Mouse (Mus musculus) kidney, adult 8-10 months (tissue): ENCODE data around the gene Cacnb4.
A peak's percentile ranks its signal among the peaks of the same experiment; 100 is the strongest.

Source experiments
- DNase-seq, 2 experiments: peaks; one replicate each; pipeline ENCODE4 v3.0.0; 2022

Gene Cacnb4

GRCm38 (mm10) chr2:52603935-52604650, 72.5 kb downstream of the Cacnb4 start:
- DNase-seq = no peak

- no peak for DNase-seq
Observed at GRCm38 (mm10) chr2:52603421-52603820, 73.2 kb downstream of the Cacnb4 start.

GRCm38 (mm10) chr2:52602921-52603320, 73.7 kb downstream of the Cacnb4 start:
- no peak for DNase-seq

- DNase-seq = peak in 1 of 2 experiments; percentile 42
Observed at GRCm38 (mm10) chr2:52602228-52602627, 74.4 kb downstream of the Cacnb4 start.

GRCm38 (mm10) chr2:52597511-52597910, 79.1 kb downstream of the Cacnb4 start:
- no peak for DNase-seq

- no peak for DNase-seq
Observed at GRCm38 (mm10) chr2:52593814-52594213, 82.8 kb downstream of the Cacnb4 start.

- DNase-seq = no peak
Observed at GRCm38 (mm10) chr2:52593260-52593659, 83.4 kb downstream of the Cacnb4 start.

GRCm38 (mm10) chr2:52590970-52591347, 85.7 kb downstream of the Cacnb4 start:
- DNase-seq = peak; percentile 65 to 85

- no peak for DNase-seq
Observed at GRCm38 (mm10) chr2:52590340-52590969, 86.2 kb downstream of the Cacnb4 start.

GRCm38 (mm10) chr2:52589514-52589913, 87.1 kb downstream of the Cacnb4 start:
- no peak for DNase-seq

- DNase-seq = no peak
Observed at GRCm38 (mm10) chr2:52585384-52585783, 91.2 kb downstream of the Cacnb4 start.

GRCm38 (mm10) chr2:52581132-52581781, 95.4 kb downstream of the Cacnb4 start:
- peak in 1 of 2 experiments; percentile 32 for DNase-seq

GRCm38 (mm10) chr2:52580697-52581096, 95.9 kb downstream of the Cacnb4 start:
- DNase-seq = peak; percentile 48 to 59

- DNase-seq = peak; percentile 67 to 73
Observed at GRCm38 (mm10) chr2:52578846-52579245, 97.8 kb downstream of the Cacnb4 start.

GRCm38 (mm10) chr2:52577700-52578099, 98.9 kb downstream of the Cacnb4 start:
- DNase-seq = no peak

- no peak for DNase-seq
Observed at GRCm38 (mm10) chr2:52576546-52576945, 100.1 kb downstream of the Cacnb4 start.

GRCm38 (mm10) chr2:52575637-52576175, 100.9 kb downstream of the Cacnb4 start:
- DNase-seq = peak; percentile 25 to 34

GRCm38 (mm10) chr2:52574929-52575328, 101.7 kb downstream of the Cacnb4 start:
- DNase-seq = no peak

- no peak for DNase-seq
Observed at GRCm38 (mm10) chr2:52572221-52572620, 104.4 kb downstream of the Cacnb4 start.

GRCm38 (mm10) chr2:52571339-52571968, 105.2 kb downstream of the Cacnb4 start:
- no peak for DNase-seq

GRCm38 (mm10) chr2:52570781-52571180, 105.8 kb downstream of the Cacnb4 start:
- DNase-seq = no peak

- no peak for DNase-seq
Observed at GRCm38 (mm10) chr2:52570171-52570570, 106.5 kb downstream of the Cacnb4 start.

GRCm38 (mm10) chr2:52568131-52568530, 108.5 kb downstream of the Cacnb4 start:
- DNase-seq = no peak
